Mouse (Mus musculus): ENCODE measurements at regions not wholly inside any gene's neighbourhood (a gene's known extent, or its start where the extent isn't known, plus 50 kb on each side); places are given as distances from the start of the nearest gene placed in this dataset. TPM values are rescaled to one million over a fixed set of nuclear protein-coding genes. Genes with fewer than 3 reads are reported as not detected.

- WGBS (ENCODE audit: insufficient replicate concordance): 60% methylated on average over 4 of the region's 4 CpGs
- no peak overlapping the region for H3K9ac ChIP-seq (ENCODE audit: low read depth, low read length)
- no peak overlapping the region for H3K27ac ChIP-seq (ENCODE audit: low read depth, low read length)
- H3K4me3 ChIP-seq (ENCODE audit: low read depth, low read length): no peak overlapping the region
- no peaks in the 10 kb centered on the region for H3K9me3 ChIP-seq (replicated peaks; ENCODE audit: control insufficient read depth, low read length)
- H3K4me1 ChIP-seq (ENCODE audit: control insufficient read depth, insufficient read depth, low read length): no peaks in the 10 kb centered on the region
- no peak overlapping the region for H3K4me2 ChIP-seq
- H3K36me3 ChIP-seq (ENCODE audit: control insufficient read depth, insufficient read depth, low read length): no peaks in the 10 kb centered on the region
- no peaks in the 10 kb centered on the region for H3K27me3 ChIP-seq (ENCODE audit: control insufficient read depth, insufficient read depth, low read length)
- ATAC-seq (replicated peaks; ENCODE audit: insufficient number of reproducible peaks, low FRiP score, low TSS enrichment): no peak
Measured at GRCm38 (mm10) chr1:64173708-64174107, 51.6 kb upstream of the Klf7 start.

DNA sequence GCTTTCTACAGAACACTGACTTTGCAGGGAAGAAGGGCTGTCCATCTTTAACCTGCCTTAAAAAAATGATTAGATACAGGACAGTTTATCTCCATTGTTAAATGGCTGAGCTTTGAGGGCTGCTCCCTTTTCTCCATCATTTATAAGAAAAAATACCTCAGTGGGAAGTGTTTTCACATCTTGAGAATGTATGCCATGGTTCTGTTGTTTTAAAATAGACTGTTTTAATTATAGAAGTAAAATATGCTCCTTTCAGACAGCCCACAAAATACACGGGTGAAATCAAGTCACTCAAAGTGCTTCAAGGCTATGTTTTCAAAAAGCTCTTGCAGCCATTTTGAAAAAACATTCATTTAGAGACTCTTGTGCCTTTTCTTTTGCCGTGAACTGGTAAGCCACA, 50.0 kb upstream of the Klf7 start:
- 82% methylated on average over 2 of the region's 2 CpGs for WGBS (ENCODE audit: insufficient replicate concordance)
- H3K27me3 ChIP-seq (ENCODE audit: control insufficient read depth, insufficient read depth, low read length): no peaks in the 10 kb centered on the region
- no peak overlapping the region for H3K9ac ChIP-seq (ENCODE audit: low read depth, low read length)
- no peak overlapping the region for H3K27ac ChIP-seq (ENCODE audit: low read depth, low read length)
- H3K9me3 ChIP-seq (replicated peaks; ENCODE audit: control insufficient read depth, low read length): no peaks in the 10 kb centered on the region
- H3K36me3 ChIP-seq (ENCODE audit: control insufficient read depth, insufficient read depth, low read length): no peaks in the 10 kb centered on the region
- no peak for ATAC-seq (replicated peaks; ENCODE audit: insufficient number of reproducible peaks, low FRiP score, low TSS enrichment)
- H3K4me2 ChIP-seq: no peak overlapping the region
- H3K4me1 ChIP-seq (ENCODE audit: control insufficient read depth, insufficient read depth, low read length): no peaks in the 10 kb centered on the region
- no peak overlapping the region for H3K4me3 ChIP-seq (ENCODE audit: low read depth, low read length)

Small RNA genes in the stretch of these regions (microRNA-seq; reads per million reads assigned to microRNA genes)
- not detected for gene Gm25748 (ENCODE audit: borderline number of aligned reads)

Measured in heart, embryonic 11.5 days (tissue).